Mouse (Mus musculus): ENCODE results near the gene Nrip2.

Gene Nrip2

DNA sequence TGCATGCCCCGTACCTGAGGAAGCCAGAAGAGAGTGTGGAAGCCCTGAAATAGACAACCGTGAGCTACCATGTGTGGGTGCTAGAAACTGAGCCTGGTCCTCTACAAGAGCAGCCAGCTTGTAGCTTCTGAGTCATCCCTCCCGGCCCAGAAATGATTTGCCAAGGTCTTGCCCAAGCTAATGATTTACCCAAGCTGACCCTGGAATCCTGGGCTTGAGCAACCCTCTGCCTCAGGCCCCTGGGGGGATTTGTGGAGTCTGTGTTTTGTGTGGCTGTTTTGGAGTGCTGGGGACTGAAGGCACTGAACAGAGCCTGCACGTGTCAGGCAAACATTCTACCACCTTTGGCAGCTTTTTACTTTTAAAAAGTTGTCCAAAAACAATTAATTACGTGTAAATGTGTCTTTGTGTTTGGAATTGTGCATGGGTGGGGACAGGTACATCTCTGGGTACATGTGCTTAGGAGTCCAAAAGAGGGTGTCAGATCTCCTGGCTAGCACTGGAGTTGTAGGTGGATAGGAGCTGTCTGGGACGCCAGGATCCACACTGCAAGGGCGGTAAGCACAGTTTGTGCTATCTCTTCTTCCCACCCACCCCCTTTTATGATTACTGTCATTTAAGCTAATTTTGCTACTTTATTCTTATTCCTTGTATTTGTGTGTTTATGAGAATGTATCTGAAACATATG lies 1.4 kb upstream of the Nrip2 start:
- no peak for DNase-seq (ENCODE audit: low read depth)

DNA sequence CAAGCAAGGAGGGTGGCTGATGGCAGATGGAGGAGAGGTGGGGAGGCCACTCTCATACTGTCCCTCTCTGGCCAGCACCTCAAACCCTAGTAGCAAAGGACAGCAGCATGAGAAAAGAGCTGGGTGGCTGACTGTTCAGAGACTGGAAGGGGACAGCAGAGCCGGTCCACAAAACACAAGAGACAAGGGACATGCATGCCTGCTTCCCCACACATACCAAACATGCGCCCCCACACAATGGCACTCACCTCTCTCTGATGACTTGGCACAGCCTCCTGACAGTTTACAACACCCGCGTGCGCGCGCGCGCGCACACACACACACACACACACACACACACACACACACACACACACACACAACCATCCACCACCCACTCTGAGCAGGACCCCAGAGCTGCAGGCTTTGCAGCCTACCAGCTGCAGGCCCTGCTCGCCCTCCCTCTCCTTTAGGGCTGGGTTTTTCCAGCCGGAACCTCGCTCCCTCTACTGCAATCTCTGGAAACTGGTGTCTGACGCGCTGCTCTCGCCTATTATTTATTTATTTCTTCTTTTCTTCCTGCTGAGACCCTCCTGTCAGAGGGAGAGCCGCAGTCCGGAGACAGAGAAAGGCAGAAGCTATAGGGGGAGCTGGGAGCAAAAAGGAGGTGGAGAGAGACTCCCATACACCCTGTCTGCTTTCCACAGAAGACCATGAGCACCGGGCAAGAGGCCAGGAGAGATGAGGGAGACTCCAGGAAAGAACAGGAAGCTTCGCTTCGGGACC lies 507 bp downstream of the Nrip2 start:
- no peak for DNase-seq (ENCODE audit: low read depth)

GRCm38 (mm10) chr6:128404708-128405107 lies 5.6 kb downstream of the Nrip2 start:
- no peak for DNase-seq (ENCODE audit: low read depth)

DNA sequence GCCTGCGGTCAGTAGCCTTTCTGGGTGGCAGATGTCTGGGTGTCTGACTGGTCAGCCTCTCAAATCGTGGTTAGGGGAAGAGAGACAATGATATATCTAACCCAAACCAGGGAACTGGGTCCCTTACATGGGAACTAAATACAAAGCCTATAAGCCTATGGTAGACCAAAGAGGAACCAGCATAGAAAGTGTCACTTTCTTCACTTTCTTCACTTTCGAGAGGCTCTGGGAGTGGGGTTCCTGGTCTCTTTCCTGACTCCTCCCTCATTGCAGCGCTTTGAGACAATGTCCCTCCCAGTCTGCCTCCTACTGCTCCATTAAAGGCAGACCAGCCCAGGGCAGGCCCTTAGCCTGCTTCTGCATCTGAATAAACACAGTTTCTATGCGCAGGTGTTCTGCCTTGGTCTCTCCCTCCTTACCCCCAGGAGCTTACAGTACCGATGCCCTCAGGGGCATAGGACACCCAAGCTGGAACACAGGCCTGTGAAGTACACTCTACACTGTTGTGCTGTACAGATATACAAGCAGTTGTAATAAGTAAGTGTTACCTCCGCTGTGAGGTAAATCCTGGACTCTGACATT lies 9.5 kb downstream of the Nrip2 start:
- DNase-seq (ENCODE audit: low read depth), result no peak

- no peak for DNase-seq (ENCODE audit: low read depth)
Measured at GRCm38 (mm10) chr6:128410305-128410704, 11.2 kb downstream of the Nrip2 start.

DNA sequence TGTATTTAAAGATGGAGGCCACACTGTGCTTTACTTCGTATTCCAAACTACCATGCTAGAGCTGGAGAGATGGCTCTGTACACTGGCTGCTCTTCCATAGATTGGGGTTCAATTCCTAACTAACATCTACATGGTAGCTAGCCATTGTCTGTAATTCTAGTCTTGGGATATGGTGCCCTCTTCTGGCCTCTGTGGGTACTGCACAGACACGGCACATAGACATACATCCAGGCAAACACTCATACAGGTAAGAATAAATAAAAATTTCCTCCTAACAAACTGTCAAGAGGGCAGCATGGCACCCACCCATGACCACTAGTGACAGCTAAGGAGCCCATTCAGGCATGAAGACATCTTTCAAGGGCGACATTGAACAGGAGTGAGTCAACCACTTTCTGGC lies 12.0 kb downstream of the Nrip2 start:
- DNase-seq (ENCODE audit: low read depth), result peak; percentile 57

- DNase-seq (ENCODE audit: low read depth), result no peak
Measured at GRCm38 (mm10) chr6:128416169-128416568, 17.1 kb downstream of the Nrip2 start.

DNA sequence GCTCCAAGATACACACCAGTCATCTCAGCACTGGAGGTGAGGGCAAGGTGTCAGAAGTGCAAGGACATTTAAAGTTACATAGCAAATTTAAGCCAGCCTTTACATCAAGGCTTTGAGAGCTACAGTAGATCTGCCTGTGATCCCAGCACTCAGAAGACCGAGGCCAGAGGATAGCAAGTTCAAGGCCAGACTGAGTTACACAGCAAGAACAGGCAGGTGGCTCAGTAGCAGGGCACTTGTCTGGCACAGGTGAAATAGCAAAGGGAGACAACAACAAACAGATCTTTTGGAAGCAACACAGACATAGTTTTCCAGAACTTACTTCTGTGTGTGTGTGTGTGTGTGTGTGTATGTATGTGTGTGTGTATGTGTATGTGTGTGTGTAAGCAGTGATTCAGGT lies 19.0 kb downstream of the Nrip2 start:
- no peak for DNase-seq (ENCODE audit: low read depth)

- DNase-seq (ENCODE audit: low read depth), result no peak
Measured at GRCm38 (mm10) chr6:128421036-128421435, 21.9 kb downstream of the Nrip2 start.

- no peak for DNase-seq (ENCODE audit: low read depth)
Measured at GRCm38 (mm10) chr6:128421480-128421879, 22.4 kb downstream of the Nrip2 start.

- peak; percentile 65 for DNase-seq (ENCODE audit: low read depth)
Measured at GRCm38 (mm10) chr6:128423496-128424268, 24.6 kb downstream of the Nrip2 start.

GRCm38 (mm10) chr6:128424269-128425019 lies 25.3 kb downstream of the Nrip2 start, which contains the start of gene Itfg2:
Itfg2 (minus strand) TSS chr6:128424931.
- peak; percentile 95 for DNase-seq (ENCODE audit: low read depth)

DNA sequence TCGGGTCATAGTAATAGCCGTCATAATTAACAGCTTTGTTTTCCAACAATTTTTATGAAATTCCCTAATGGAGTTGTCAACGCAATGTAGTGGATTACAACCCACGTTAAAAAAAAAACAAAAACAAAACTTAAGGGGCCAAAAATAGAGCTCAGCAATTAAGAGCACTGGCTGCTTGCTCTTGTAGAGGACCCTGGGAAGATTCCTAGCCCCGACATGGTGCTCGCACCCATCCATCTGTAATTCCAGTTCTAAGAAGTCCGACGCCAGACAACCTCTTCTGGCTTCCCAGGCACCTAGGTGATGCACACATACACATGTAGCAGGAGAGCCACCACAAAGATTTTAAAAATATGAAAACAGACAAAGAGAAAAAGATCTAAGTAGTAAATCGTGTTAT lies 25.9 kb downstream of the Nrip2 start:
- no peak for DNase-seq (ENCODE audit: low read depth)

GRCm38 (mm10) chr6:128427571-128427970 lies 28.5 kb downstream of the Nrip2 start:
- DNase-seq (ENCODE audit: low read depth), result no peak

- no peak for DNase-seq (ENCODE audit: low read depth)
Measured at GRCm38 (mm10) chr6:128429300-128429699, 30.2 kb downstream of the Nrip2 start.

DNA sequence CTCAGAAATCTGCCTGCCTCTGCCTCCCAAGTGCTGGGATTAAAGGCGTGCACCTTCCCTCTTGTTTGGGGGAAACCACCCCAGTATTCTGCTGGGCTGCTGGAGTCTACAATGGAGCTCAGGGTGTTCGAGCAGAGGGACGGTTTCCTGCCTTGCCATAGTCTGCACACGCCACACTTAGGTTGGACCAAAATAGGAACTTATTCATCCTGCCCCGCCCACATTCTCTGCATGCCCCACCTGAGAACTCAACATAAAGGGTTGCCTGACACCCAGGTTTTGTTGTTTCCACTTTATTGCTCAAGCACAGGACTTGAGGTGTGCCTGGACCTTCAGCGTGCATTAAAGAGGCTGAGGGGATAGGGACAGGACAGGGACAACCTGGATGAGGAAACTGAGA lies 30.7 kb downstream of the Nrip2 start:
- DNase-seq (ENCODE audit: low read depth), result no peak

DNA sequence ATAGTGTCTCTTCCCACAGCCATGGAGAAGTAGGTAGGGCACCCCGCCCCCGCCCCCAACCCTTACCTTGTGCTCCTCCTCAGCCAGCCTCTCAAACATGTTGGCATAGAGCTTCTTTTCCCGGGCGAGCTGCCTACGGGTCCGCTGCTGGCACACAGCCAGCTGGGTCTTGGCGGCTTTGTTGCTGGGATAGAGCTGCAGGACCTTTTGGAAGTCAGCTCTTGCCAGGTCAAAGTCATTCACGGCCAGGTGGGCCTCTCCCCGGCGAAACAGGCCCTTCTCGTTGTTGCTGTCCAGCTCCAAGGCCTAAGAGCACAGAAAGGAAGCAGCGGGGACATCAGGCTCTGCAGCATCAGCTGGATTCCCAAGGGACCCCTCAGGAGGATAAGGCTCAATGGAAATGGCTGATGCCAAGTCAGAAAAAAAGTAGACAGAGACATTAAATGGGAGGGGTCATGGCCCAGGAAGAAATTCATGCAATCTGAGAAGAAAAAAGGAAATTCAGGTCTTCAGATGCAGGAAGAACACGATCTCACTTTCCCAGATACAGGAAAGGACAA lies 33.3 kb downstream of the Nrip2 start:
- no peak for DNase-seq (ENCODE audit: low read depth)

DNA sequence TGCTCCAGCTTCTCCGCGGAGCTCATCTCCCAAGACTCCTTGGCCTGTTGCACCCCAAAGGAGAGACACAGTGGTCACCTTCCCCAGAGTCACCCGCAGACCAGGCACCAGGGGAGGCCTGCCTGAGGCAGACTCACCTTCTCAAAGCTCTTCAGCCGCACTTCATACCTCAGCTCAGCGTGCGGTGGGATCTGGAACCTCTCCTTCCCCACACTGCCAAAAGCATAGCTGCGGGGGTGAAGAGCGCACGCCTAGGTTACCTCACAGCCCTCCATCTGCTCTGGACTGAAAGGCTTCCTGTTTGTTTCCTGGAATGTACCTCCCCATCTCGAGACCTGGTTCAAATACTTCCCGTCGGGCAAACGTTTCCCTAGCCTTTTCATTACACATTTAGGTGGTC lies 34.5 kb downstream of the Nrip2 start:
- no peak for DNase-seq (ENCODE audit: low read depth)

DNA sequence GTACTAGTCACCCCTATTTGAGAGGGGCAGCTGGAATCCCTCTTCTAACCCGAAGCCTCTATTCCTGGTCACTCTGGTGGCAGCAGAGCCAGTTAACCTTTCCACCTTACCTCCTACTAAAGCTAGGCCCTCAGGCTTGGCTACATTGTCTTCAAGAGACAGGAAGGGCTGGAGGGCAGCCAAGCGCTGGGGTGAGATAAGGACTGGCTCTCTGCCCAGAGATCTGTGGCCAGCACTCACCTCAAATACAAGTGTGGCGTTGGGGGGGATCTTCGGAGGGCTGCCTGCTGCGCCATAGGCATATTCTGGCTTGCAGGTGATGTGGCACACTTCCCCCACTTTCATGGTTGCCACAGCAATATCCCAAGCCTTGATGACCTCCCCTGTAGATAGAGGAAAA lies 36.4 kb downstream of the Nrip2 start:
- no peak for DNase-seq (ENCODE audit: low read depth)

GRCm38 (mm10) chr6:128436356-128437005 lies 37.4 kb downstream of the Nrip2 start:
- DNase-seq (ENCODE audit: low read depth), result no peak

GRCm38 (mm10) chr6:128437288-128437687 lies 38.2 kb downstream of the Nrip2 start:
- DNase-seq (ENCODE audit: low read depth), result no peak

All from c-Kit-positive CD71-positive TER-119-negative erythroid progenitor cells, embryonic 14.5 days (primary cell).